Mouse (Mus musculus): ENCODE data around the gene Pde6g. TPM values are rescaled to one million over a fixed set of nuclear protein-coding genes. Genes with fewer than 3 reads are reported as not detected.
A peak's percentile ranks its signal among the peaks of the same experiment; 100 is the strongest.

The Pde6g gene
- polyA plus RNA-seq, 1 experiment from 2014 or later = not detected

- Histone ChIP-seq H3K36me3 (peaks cover 69% of the 10 kb centered on the region), H3K9me3 (no peaks in the 10 kb centered on the region), H3K27me3 (no peaks in the 10 kb centered on the region), H3K27ac (0 out of 2 replicates have a peak overlapping the region, but pooled peaks have one; percentile 50), H3K4me2 (peak overlapping the region; percentile 78), H3K4me3 (replicated peaks) (peak overlapping the region; percentile 93), H3K9ac (replicated peaks) (peak overlapping the region; percentile 80), H3K4me1 (replicated peaks) (peaks cover 21% of the 10 kb centered on the region)
- WGBS = 2% methylated on average over 33 of the region's 33 CpGs
- no peak; the same call in 1 of the 2 replicates for ATAC-seq (ENCODE audit: insufficient number of reproducible peaks, insufficient read depth, low FRiP score, low TSS enrichment, low read depth)
These were observed 14.4 kb upstream of the Pde6g start for GRCm38 (mm10) chr11:120467736-120468092.

- peaks cover 69% of the 10 kb centered on the region for H3K36me3 ChIP-seq
- peak within 1 kb of the TSS; percentile 93 for H3K4me3 ChIP-seq (replicated peaks)
- no peaks in the 10 kb centered on the region for H3K9me3 ChIP-seq
- under 1% methylated on average over 54 of the region's 54 CpGs for WGBS
- H3K27ac ChIP-seq = peak within 1 kb of the TSS; percentile 70
- peaks cover 21% of the 10 kb centered on the region for H3K4me1 ChIP-seq (replicated peaks)
- peak; percentile 99 for ATAC-seq (ENCODE audit: insufficient number of reproducible peaks, insufficient read depth, low FRiP score, low TSS enrichment, low read depth)
- H3K4me2 ChIP-seq = peak within 1 kb of the TSS; percentile 78
- peak within 1 kb of the TSS; percentile 80 for H3K9ac ChIP-seq (replicated peaks)
- H3K27me3 ChIP-seq = no peaks in the 10 kb centered on the region
These were observed 13.9 kb upstream of the Pde6g start, which contains the start of gene Arl16 for GRCm38 (mm10) chr11:120467051-120467735. Gene Arl16, minus strand, starts transcription at chr11:120467607.

- no peak overlapping the region for H3K27ac ChIP-seq
- H3K36me3 ChIP-seq = peaks cover 69% of the 10 kb centered on the region
- H3K9me3 ChIP-seq = no peaks in the 10 kb centered on the region
- ATAC-seq (ENCODE audit: insufficient number of reproducible peaks, insufficient read depth, low FRiP score, low TSS enrichment, low read depth) = no peak
- H3K9ac ChIP-seq (replicated peaks) = no peak overlapping the region
- 91% methylated on average over 4 of the region's 4 CpGs for WGBS
- H3K4me3 ChIP-seq (replicated peaks) = peak overlapping the region; percentile 93; the same call in 1 of the 2 replicates
- no peaks in the 10 kb centered on the region for H3K27me3 ChIP-seq
- 0 out of 2 replicates have a peak overlapping the region, but pooled peaks have one; percentile 78 for H3K4me2 ChIP-seq
- peaks cover 21% of the 10 kb centered on the region for H3K4me1 ChIP-seq (replicated peaks)
These were observed 12.2 kb upstream of the Pde6g start for GRCm38 (mm10) chr11:120465521-120465920.

DNA sequence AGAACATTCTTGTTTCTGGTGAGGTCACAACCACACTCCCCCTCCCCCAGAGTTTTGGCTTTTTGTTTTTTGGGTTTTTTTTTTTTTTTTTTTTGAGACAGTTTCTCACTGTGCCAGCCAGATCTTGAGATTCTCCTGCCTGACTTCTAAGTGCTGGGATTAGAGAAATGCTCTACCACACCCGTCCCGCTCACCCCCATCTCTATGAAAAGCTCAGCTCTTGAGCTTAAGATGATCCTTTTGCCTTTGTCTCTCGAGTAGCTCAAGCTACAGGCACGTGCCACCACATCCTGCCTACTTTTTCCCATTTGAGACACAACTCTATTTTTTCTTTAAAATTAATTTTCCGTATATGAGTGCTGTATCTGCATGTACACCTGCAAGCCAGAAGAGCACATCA lies 11.1 kb upstream of the Pde6g start:
- Histone ChIP-seq H3K4me2 (no peak overlapping the region), H3K4me1 (replicated peaks) (peaks cover 23% of the 10 kb centered on the region), H3K36me3 (peaks cover 68% of the 10 kb centered on the region), H3K9ac (replicated peaks) (no peak overlapping the region), H3K4me3 (replicated peaks) (no peak overlapping the region), H3K27ac (no peak overlapping the region), H3K9me3 (no peaks in the 10 kb centered on the region), H3K27me3 (no peaks in the 10 kb centered on the region)
- WGBS = 88% methylated on average over 5 of the region's 5 CpGs
- no peak for ATAC-seq (ENCODE audit: insufficient number of reproducible peaks, insufficient read depth, low FRiP score, low TSS enrichment, low read depth)

DNA sequence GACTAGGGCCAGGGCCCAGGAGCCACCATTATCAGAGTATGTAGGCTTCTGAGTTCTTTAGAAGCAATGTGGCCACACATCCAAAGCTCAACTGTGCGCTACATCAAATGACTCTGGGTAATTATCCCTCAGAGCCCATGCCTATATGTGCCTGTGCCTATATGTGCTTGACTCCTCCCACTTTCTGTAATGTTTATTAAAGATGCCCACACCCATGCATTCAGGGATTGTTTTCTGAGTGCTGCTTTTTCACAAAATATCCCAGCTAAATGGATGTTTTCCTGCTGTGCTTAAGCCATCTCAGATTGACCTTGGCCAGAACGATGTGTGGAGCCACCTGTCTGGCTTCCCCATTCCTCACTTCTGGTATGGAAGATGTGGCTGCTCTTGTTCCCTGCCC lies 10.2 kb upstream of the Pde6g start:
- Histone ChIP-seq H3K4me3 (replicated peaks) (no peak overlapping the region), H3K27ac (no peak overlapping the region), H3K4me1 (replicated peaks) (peaks cover 27% of the 10 kb centered on the region), H3K36me3 (peaks cover 65% of the 10 kb centered on the region), H3K9me3 (no peaks in the 10 kb centered on the region), H3K9ac (replicated peaks) (no peak overlapping the region), H3K4me2 (no peak overlapping the region), H3K27me3 (no peaks in the 10 kb centered on the region)
- ATAC-seq (ENCODE audit: insufficient number of reproducible peaks, insufficient read depth, low FRiP score, low TSS enrichment, low read depth) = no peak
- 88% methylated on average over 2 of the region's 2 CpGs for WGBS

DNA sequence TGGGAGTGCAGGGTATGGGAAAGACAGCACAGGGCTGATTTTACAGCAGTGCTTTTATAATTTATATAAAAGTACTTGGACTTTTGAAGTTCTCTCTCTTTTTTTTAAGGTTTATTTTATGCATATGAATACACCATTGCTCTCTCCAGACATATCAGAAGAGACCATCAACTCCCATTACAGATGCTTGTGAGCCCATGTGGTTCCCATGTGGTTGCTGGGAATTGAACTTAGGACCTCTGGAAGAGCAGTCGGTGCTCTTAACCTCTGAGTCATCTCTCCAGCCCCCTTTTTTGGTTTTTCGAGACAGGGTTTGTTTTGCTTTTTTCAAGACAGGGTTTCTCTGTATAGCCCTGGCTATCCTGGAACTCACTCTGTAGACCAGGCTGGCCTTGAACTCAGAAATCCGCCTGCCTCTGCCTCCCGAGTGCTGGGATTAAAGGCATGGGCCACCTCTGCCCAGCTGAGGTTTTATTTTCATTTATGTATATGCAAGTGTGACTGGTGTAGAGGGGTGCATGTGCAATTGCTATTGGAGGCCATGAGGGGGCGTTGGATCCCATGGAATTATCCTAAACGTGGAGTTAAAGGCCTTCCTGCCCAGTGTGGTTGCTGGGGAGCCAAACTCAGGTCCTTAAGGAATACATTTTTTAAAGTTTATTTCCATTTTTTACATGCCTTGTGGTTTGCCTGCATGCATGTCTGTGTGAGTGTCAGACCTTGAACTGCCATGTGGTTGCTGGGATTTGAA lies 5.7 kb upstream of the Pde6g start:
- no peak overlapping the region for H3K27ac ChIP-seq
- no peak for ATAC-seq (ENCODE audit: insufficient number of reproducible peaks, insufficient read depth, low FRiP score, low TSS enrichment, low read depth)
- 72% methylated on average over 6 of the region's 6 CpGs for WGBS

GRCm38 (mm10) chr11:120457772-120458751 lies 4.8 kb upstream of the Pde6g start, which contains the start of the genes Oxld1 and Ccdc137:
Gene Oxld1, minus strand, starts transcription at chr11:120458068.
Gene Ccdc137, plus strand, starts transcription at chr11:120458115.
- Histone ChIP-seq H3K9ac (replicated peaks) (peak within 1 kb of the TSS; percentile 97), H3K9me3 (no peaks in the 10 kb centered on the region), H3K27me3 (no peaks in the 10 kb centered on the region), H3K4me1 (replicated peaks) (peaks cover 15% of the 10 kb centered on the region), H3K4me3 (replicated peaks) (peak within 1 kb of the TSS; percentile 94), H3K36me3 (peaks cover 43% of the 10 kb centered on the region), H3K4me2 (peak within 1 kb of the TSS; percentile 88), H3K27ac (peak within 1 kb of the TSS; percentile 86)
- WGBS = 4% methylated on average over 62 of the region's 62 CpGs
- ATAC-seq (ENCODE audit: insufficient number of reproducible peaks, insufficient read depth, low FRiP score, low TSS enrichment, low read depth) = peak; percentile 84

More for the DNA sequence above, 5.7 kb upstream of the Pde6g start:
- Histone ChIP-seq H3K4me3 (replicated peaks) (peak overlapping the region; percentile 94), H3K27me3 (no peaks in the 10 kb centered on the region), H3K9ac (replicated peaks) (peak overlapping the region; percentile 97), H3K9me3 (no peaks in the 10 kb centered on the region), H3K36me3 (peaks cover 52% of the 10 kb centered on the region), H3K4me2 (peak overlapping the region; percentile 88), H3K4me1 (replicated peaks) (peaks cover 15% of the 10 kb centered on the region)

DNA sequence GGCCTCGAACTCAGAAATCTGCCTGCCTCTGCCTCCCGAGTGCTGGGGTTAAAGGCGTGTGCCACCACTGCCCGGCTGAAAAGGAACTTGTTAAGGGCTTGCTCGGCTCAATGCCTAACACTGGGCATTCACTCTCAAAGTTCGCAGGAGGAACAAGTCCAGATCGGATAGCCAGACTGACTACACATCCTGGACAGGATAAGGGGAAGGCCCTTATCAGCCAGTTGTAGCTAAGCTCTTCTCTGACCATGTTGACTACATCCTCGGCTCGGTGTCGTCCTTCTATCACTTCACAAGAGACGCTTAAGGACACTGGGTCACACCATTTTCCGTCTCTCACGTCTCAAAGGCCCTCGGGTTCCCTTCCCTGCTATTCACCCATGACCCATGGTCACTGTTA lies 4.1 kb upstream of the Pde6g start:
- H3K9ac ChIP-seq (replicated peaks) = peak overlapping the region; percentile 97
- H3K4me3 ChIP-seq (replicated peaks) = peak overlapping the region; percentile 94
- no peaks in the 10 kb centered on the region for H3K9me3 ChIP-seq
- no peaks in the 10 kb centered on the region for H3K27me3 ChIP-seq
- peak overlapping the region; percentile 86 for H3K27ac ChIP-seq
- H3K4me2 ChIP-seq = peak overlapping the region; percentile 88
- WGBS = 35% methylated on average over 14 of the region's 14 CpGs
- H3K36me3 ChIP-seq = peaks cover 36% of the 10 kb centered on the region
- no peak for ATAC-seq (ENCODE audit: insufficient number of reproducible peaks, insufficient read depth, low FRiP score, low TSS enrichment, low read depth)
- peaks cover 15% of the 10 kb centered on the region for H3K4me1 ChIP-seq (replicated peaks)

DNA sequence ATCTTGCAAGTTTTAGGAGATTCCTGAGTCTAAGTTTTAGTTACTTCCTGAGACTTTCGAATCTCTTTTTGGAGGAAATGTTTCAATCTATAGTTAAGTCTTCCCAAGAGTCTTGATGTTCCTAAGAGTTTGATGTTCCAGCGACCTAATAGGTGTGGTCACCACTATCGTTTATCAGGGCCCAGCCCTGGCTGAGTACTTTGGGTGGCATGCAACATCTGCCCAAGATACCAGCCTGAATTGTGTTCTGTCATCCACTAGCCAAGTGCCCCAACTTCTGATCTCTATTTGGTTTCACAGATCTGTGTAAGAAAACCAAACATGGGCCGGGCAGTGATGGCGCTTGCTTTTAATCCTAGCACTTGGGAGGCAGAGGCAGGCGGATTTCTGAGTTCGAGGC lies 2.1 kb upstream of the Pde6g start:
- Histone ChIP-seq H3K27me3 (no peaks in the 10 kb centered on the region), H3K4me3 (replicated peaks) (no peak overlapping the region), H3K4me1 (replicated peaks) (peaks cover 15% of the 10 kb centered on the region), H3K9ac (replicated peaks) (no peak overlapping the region), H3K27ac (no peak overlapping the region), H3K36me3 (peaks cover 17% of the 10 kb centered on the region; the same call in 1 of the 2 replicates), H3K9me3 (no peaks in the 10 kb centered on the region), H3K4me2 (no peak overlapping the region)
- no peak for ATAC-seq (ENCODE audit: insufficient number of reproducible peaks, insufficient read depth, low FRiP score, low TSS enrichment, low read depth)
- 93% methylated on average over 7 of the region's 7 CpGs for WGBS

- no peaks in the 10 kb centered on the region for H3K9me3 ChIP-seq
- H3K9ac ChIP-seq (replicated peaks) = no peak overlapping the region
- WGBS = 87% methylated on average over 4 of the region's 4 CpGs
- peaks cover 13% of the 10 kb centered on the region; the same call in 1 of the 2 replicates for H3K36me3 ChIP-seq
- no peak overlapping the region for H3K4me3 ChIP-seq (replicated peaks)
- ATAC-seq (ENCODE audit: insufficient number of reproducible peaks, insufficient read depth, low FRiP score, low TSS enrichment, low read depth) = no peak
- peaks cover 15% of the 10 kb centered on the region for H3K4me1 ChIP-seq (replicated peaks)
- no peaks in the 10 kb centered on the region for H3K27me3 ChIP-seq
- H3K27ac ChIP-seq = no peak overlapping the region
- no peak overlapping the region for H3K4me2 ChIP-seq
These were observed 1.7 kb upstream of the Pde6g start for GRCm38 (mm10) chr11:120454965-120455364.
